Mouse (Mus musculus): Measurements from ENCODE around the gene Samd4b.

GRCm38 (mm10) chr7:28357984-28358383 lies 240.0 kb downstream of the Samd4b start:
- no peak for TF ChIP-seq CTCF (IDR thresholded peaks at IDR 0.05; ENCODE audit: borderline replicate concordance, insufficient read depth, low read depth, low read length)
- TF ChIP-seq POLR2A (IDR thresholded peaks at IDR 0.05; ENCODE audit: borderline replicate concordance, insufficient read depth, low read length): no peak
